Mouse (Mus musculus): ENCODE data around the gene Rpgr. TPM values are rescaled to one million over a fixed set of nuclear protein-coding genes. Genes with fewer than 3 reads are reported as not detected.

Gene Rpgr
- 1.5 and 2.0 TPM in 2 replicates for polyA plus RNA-seq (2015; fragmentation: Nextera tagmentation; extraction: Ambion mirVana)

DNA sequence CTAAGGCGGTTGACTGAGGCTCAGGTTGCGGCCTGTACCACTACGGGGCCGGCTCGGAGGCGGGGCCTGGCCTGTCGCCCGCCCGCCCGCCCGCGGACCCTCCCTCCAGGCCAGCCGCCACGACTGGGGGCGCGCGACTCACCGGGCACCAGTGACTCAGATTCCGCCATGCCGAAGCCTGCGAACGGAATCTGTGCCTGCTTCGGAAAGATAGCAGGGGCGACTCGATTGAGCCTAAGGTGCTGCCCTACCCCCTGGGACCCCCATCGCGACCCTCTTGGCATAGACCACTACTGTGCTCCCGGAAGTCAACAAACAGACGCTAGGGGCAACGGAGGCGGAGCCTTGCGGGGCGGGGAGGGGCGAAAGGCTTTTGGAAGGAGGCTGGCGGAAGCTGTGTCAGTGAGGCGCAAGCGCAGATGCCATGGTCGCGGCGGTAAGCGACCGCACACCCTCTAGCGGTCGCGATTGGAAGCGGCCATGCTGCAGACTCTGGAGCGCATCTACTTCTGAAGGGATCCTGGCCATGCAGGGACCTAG is at the start of gene Rpgr:
Gene Rpgr (minus strand): TSS at position 511 of the 540 bp plus-strand sequence.
- Histone ChIP-seq H3K4me3 (ENCODE audit: low read depth, low read length) (peak within 1 kb of the TSS; percentile 62), H3K4me1 (ENCODE audit: insufficient read depth) (no peaks in the 10 kb centered on the region), H3K4me2 (ENCODE audit: low read depth, low read length) (peak within 1 kb of the TSS; percentile 64), H3K9ac (replicated peaks) (peak within 1 kb of the TSS; percentile 70), H3K9me3 (ENCODE audit: low read length) (no peaks in the 10 kb centered on the region), H3K27ac (ENCODE audit: low read depth) (peak within 1 kb of the TSS; percentile 74), H3K27me3 (ENCODE audit: insufficient read depth, low read length) (no peaks in the 10 kb centered on the region), H3K36me3 (replicated peaks; ENCODE audit: insufficient read depth, low read length) (no peaks in the 10 kb centered on the region)
- 21% methylated on average over 47 of the region's 47 CpGs for WGBS (ENCODE audit: insufficient replicate concordance)
- ATAC-seq: peak; percentile 98
- peak; percentile 85 for TF ChIP-seq CTCF (IDR thresholded peaks at IDR 0.05; ENCODE audit: low read depth)
- no peak for TF ChIP-seq EP300 (IDR thresholded peaks at IDR 0.05; ENCODE audit: low read depth)
- DNase-seq: peak; percentile 91

DNA sequence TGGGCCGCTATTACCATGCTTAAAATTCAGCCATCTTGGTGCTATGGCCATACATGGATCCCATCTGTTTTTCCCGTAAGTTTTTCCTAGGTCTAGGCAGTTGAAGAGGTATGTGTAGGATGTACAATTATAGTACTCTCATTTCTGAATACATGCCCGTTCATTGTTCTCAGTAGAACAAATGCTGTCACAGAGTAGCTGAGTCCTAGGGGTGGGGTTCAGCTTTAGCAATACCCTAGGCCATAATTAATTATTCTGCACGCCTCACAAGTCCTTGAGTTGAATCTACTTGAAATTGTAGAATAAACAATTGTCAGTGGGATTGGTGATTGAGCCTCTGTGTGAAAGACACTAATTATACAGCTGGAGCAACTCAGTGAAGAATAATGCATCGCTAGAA is 41.5 kb upstream of the Rpgr start:
- no peaks in the 10 kb centered on the region for H3K36me3 ChIP-seq (replicated peaks; ENCODE audit: insufficient read depth, low read length)
- H3K9me3 ChIP-seq (ENCODE audit: low read length): no peaks in the 10 kb centered on the region
- H3K27me3 ChIP-seq (ENCODE audit: insufficient read depth, low read length): no peaks in the 10 kb centered on the region
- H3K4me3 ChIP-seq (ENCODE audit: low read depth, low read length): no peak overlapping the region
- H3K4me2 ChIP-seq (ENCODE audit: low read depth, low read length): no peak overlapping the region
- ATAC-seq: no peak
- H3K9ac ChIP-seq (replicated peaks): no peak overlapping the region
- WGBS (ENCODE audit: insufficient replicate concordance): 67% methylated on average over 5 of the region's 5 CpGs
- no peaks in the 10 kb centered on the region for H3K4me1 ChIP-seq (ENCODE audit: insufficient read depth)
- TF ChIP-seq CTCF (IDR thresholded peaks at IDR 0.05; ENCODE audit: low read depth): no peak
- TF ChIP-seq EP300 (IDR thresholded peaks at IDR 0.05; ENCODE audit: low read depth): no peak
- DNase-seq: no peak
- H3K27ac ChIP-seq (ENCODE audit: low read depth): no peak overlapping the region

DNA sequence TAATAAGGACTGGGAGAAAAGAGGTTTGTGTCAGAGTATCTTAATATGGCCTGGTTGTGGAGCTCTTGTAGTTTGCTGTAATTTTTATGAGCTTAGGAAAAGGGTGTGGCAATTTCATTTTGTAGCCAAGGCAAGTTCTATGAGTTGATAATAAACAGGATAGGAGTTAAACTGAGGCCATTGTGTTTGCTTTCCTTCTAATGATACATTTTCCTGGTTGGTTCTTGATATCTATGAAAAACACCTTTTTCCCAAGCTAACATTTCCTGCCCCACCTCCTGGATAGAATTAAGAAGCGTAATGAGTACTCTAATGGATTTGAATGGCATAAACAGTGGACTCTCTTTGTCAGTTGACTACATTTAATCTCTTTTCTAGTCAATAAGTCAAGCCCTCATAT is 41.1 kb upstream of the Rpgr start:
- Histone ChIP-seq H3K9ac (replicated peaks) (no peak overlapping the region), H3K36me3 (replicated peaks; ENCODE audit: insufficient read depth, low read length) (no peaks in the 10 kb centered on the region), H3K4me1 (ENCODE audit: insufficient read depth) (no peaks in the 10 kb centered on the region), H3K27me3 (ENCODE audit: insufficient read depth, low read length) (no peaks in the 10 kb centered on the region), H3K4me2 (ENCODE audit: low read depth, low read length) (no peak overlapping the region), H3K4me3 (ENCODE audit: low read depth, low read length) (no peak overlapping the region), H3K27ac (ENCODE audit: low read depth) (no peak overlapping the region), H3K9me3 (ENCODE audit: low read length) (no peaks in the 10 kb centered on the region)
- ATAC-seq: no peak
- WGBS (ENCODE audit: insufficient replicate concordance): 64% methylated on average over 1 of the region's 1 CpGs
- no peak for DNase-seq
- TF ChIP-seq CTCF (IDR thresholded peaks at IDR 0.05; ENCODE audit: low read depth) (no peak), EP300 (IDR thresholded peaks at IDR 0.05; ENCODE audit: low read depth) (no peak)

DNA sequence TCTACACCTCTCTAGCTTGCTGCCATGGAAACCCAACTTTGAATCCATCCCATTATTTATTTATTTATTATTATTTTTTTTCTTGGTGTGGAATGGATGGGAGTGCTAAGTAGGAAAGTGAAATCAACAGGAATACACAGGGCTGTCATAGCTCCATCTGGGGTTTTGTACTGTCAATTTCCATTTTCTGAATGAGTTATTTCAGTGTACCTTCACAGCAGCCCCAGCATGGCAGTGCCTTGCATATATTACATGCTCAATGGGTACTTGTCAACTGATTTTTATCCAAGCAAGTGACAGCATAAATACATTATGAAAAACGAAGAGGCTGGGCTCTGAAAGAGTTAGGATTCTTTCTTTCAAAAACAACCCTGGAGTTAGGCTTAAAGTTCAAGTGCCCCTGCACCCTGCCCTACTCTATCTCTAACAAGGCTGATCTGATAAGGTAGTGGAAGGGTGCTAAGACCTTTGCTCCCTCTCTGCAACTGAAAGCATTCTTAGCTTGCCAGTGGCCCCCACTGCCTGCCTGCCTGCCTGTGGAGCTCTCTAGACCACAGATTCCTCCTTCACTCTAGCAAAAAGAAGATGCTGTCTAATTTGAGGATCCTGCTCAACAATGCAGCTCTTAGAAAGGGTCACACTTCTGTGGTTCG is 35.3 kb upstream of the Rpgr start, which contains the start of gene Otc:
Gene Otc (plus strand): TSS at position 454 of the 653 bp plus-strand sequence.
- no peaks in the 10 kb centered on the region; the same call in 1 of the 2 replicates for H3K4me1 ChIP-seq (ENCODE audit: insufficient read depth)
- H3K4me2 ChIP-seq (ENCODE audit: low read depth, low read length): peak within 1 kb of the TSS; percentile 42
- WGBS (ENCODE audit: insufficient replicate concordance): 23% methylated on average over 2 of the region's 2 CpGs
- no peak for DNase-seq
- no peaks in the 10 kb centered on the region for H3K36me3 ChIP-seq (replicated peaks; ENCODE audit: insufficient read depth, low read length)
- TF ChIP-seq CTCF (IDR thresholded peaks at IDR 0.05; ENCODE audit: low read depth) (no peak), EP300 (IDR thresholded peaks at IDR 0.05; ENCODE audit: low read depth) (no peak)
- peak within 1 kb of the TSS; percentile 44; the same call in 1 of the 2 replicates for H3K27ac ChIP-seq (ENCODE audit: low read depth)
- H3K4me3 ChIP-seq (ENCODE audit: low read depth, low read length): peak within 1 kb of the TSS; percentile 26
- peak; percentile 60 for ATAC-seq
- no peaks in the 10 kb centered on the region for H3K27me3 ChIP-seq (ENCODE audit: insufficient read depth, low read length)
- no peaks in the 10 kb centered on the region for H3K9me3 ChIP-seq (ENCODE audit: low read length)
- H3K9ac ChIP-seq (replicated peaks): no peak within 1 kb of the TSS

DNA sequence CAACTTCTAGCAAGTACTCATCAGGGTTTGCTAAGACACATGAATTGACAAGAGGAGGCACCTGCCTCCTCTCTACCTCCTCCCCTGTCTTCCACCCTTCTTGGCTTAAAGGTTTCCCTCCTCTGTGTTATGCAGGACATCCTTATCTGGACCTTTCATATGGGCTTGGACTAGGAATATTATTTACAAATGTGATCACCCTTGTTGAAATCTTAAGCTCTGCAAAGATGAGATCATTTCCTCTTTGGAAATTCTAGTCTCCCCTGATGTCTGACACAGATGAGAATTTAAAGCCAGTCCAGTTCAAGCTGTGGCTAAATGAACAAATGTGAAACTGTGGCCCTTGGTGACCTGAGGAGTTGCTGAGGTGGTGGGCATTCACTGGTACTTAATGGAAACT is 34.6 kb upstream of the Rpgr start:
- no peak overlapping the region for H3K4me3 ChIP-seq (ENCODE audit: low read depth, low read length)
- H3K27me3 ChIP-seq (ENCODE audit: insufficient read depth, low read length): no peaks in the 10 kb centered on the region
- no peak overlapping the region for H3K4me2 ChIP-seq (ENCODE audit: low read depth, low read length)
- H3K4me1 ChIP-seq (ENCODE audit: insufficient read depth): no peaks in the 10 kb centered on the region; the same call in 1 of the 2 replicates
- ATAC-seq: no peak
- TF ChIP-seq CTCF (IDR thresholded peaks at IDR 0.05; ENCODE audit: low read depth): no peak
- TF ChIP-seq EP300 (IDR thresholded peaks at IDR 0.05; ENCODE audit: low read depth): no peak
- no peaks in the 10 kb centered on the region for H3K9me3 ChIP-seq (ENCODE audit: low read length)
- H3K9ac ChIP-seq (replicated peaks): no peak overlapping the region
- no peaks in the 10 kb centered on the region for H3K36me3 ChIP-seq (replicated peaks; ENCODE audit: insufficient read depth, low read length)
- no peak overlapping the region for H3K27ac ChIP-seq (ENCODE audit: low read depth)
- no peak for DNase-seq

DNA sequence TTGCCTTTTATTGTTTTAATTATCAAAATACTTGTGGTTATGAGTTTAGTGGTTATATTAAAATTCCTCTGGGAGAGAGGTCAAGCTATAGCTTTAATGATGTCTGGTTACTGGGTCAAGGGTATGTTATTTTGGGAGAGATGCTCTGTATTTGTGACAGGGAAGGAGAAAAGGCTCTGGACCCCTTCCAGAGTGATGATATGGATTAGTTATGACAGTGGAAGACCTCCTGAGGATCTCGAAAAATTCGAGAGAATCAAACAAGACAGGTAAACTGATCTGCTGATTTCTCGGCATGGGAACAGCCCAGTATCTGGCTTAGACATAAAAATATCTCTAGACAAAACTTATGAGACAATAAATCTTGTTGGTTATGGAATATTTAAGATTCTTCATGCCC is 27.2 kb upstream of the Rpgr start:
- H3K4me1 ChIP-seq (ENCODE audit: insufficient read depth): no peaks in the 10 kb centered on the region
- TF ChIP-seq CTCF (IDR thresholded peaks at IDR 0.05; ENCODE audit: low read depth) (no peak), EP300 (IDR thresholded peaks at IDR 0.05; ENCODE audit: low read depth) (no peak)
- ATAC-seq (no peak), DNase-seq (no peak)
- WGBS (ENCODE audit: insufficient replicate concordance): 51% methylated on average over 3 of the region's 3 CpGs
- no peaks in the 10 kb centered on the region for H3K27me3 ChIP-seq (ENCODE audit: insufficient read depth, low read length)
- no peak overlapping the region for H3K4me2 ChIP-seq (ENCODE audit: low read depth, low read length)
- H3K27ac ChIP-seq (ENCODE audit: low read depth): no peak overlapping the region
- H3K36me3 ChIP-seq (replicated peaks; ENCODE audit: insufficient read depth, low read length): no peaks in the 10 kb centered on the region
- H3K4me3 ChIP-seq (ENCODE audit: low read depth, low read length): no peak overlapping the region
- H3K9ac ChIP-seq (replicated peaks): no peak overlapping the region
- H3K9me3 ChIP-seq (ENCODE audit: low read length): no peaks in the 10 kb centered on the region
